Mouse (Mus musculus) cortical plate, adult 2 months (tissue): ENCODE measurements around the gene Allc. TPM values are rescaled to one million over a fixed set of nuclear protein-coding genes. Genes with fewer than 3 reads are reported as not detected.

Experiments used
- H3K27ac ChIP-seq: fragments of 200-500 bp; 2 replicates; pipeline ENCODE4 v1.5.1; 2012; ENCODE audit warnings: low read length, control low read depth, inconsistent platforms; ENCODE audit not compliant: insufficient read depth
- H3K4me1 ChIP-seq: fragments of 200-500 bp; 2 replicates; pipeline ENCODE4 v1.6.1; 2011; ENCODE audit warnings: low read length; ENCODE audit not compliant: control insufficient read depth, insufficient read depth
- H3K4me3 ChIP-seq: fragments of 200-500 bp; 2 replicates; pipeline ENCODE4 v1.5.1; 2011; ENCODE audit warnings: mild to moderate bottlenecking, low read length, control low read depth; ENCODE audit not compliant: insufficient read depth
- CTCF ChIP-seq: fragments of 200-500 bp; IDR thresholded peaks from 2 replicates; pipeline ENCODE4 v1.5.1; 2011; ENCODE audit warnings: mild to moderate bottlenecking, control low read depth, low read length; ENCODE audit not compliant: insufficient read depth; ENCODE audit errors: extremely low read depth
- POLR2A ChIP-seq: fragments of 200-500 bp; IDR thresholded peaks from 2 replicates; pipeline ENCODE4 v1.6.1; 2011; ENCODE audit warnings: mild to moderate bottlenecking, low read length, control low read depth; ENCODE audit not compliant: insufficient read depth; ENCODE audit errors: extremely low read depth
- polyA plus RNA-seq: library from polyadenylated mRNA; depleted of rRNA; stranded (reverse); fragments of >200 nt; gene quantifications from 2 replicates; pipeline ENCODE4 v1.2.3, GENCODE M21; 2012; rRNA removed

Gene Allc
- polyA plus RNA-seq: 0.46 and 0.66 TPM in 2 replicates

- Histone ChIP-seq H3K4me1 (no peaks in the 10 kb centered on the region), H3K27ac (no peak within 1 kb of the TSS), H3K4me3 (no peak within 1 kb of the TSS)
- TF ChIP-seq POLR2A (no peak), CTCF (no peak)
Observed at GRCm38 (mm10) chr12:28582423-28582822, at the start of gene Allc. Gene Allc, minus strand, starts transcription at chr12:28582523.

- Histone ChIP-seq H3K4me1 (no peaks in the 10 kb centered on the region), H3K27ac (no peak overlapping the region), H3K4me3 (no peak overlapping the region)
- TF ChIP-seq POLR2A (no peak), CTCF (no peak)
Observed at GRCm38 (mm10) chr12:28628436-28628835, 46.1 kb upstream of the Allc start.

- TF ChIP-seq POLR2A: no peak
- no peak for TF ChIP-seq CTCF
- H3K4me1 ChIP-seq: no peaks in the 10 kb centered on the region
- no peak overlapping the region for H3K27ac ChIP-seq
- no peak overlapping the region for H3K4me3 ChIP-seq
Observed at GRCm38 (mm10) chr12:28627092-28627491, 44.8 kb upstream of the Allc start.

- H3K4me3 ChIP-seq: no peak overlapping the region
- H3K4me1 ChIP-seq: no peaks in the 10 kb centered on the region
- H3K27ac ChIP-seq: no peak overlapping the region
- TF ChIP-seq CTCF (no peak), POLR2A (no peak)
Observed at GRCm38 (mm10) chr12:28625407-28625806, 43.1 kb upstream of the Allc start.

GRCm38 (mm10) chr12:28624251-28624650 lies 41.9 kb upstream of the Allc start:
- H3K4me3 ChIP-seq: no peak overlapping the region
- H3K27ac ChIP-seq: no peak overlapping the region
- TF ChIP-seq CTCF: no peak
- no peak for TF ChIP-seq POLR2A
- H3K4me1 ChIP-seq: no peaks in the 10 kb centered on the region

- no peak for TF ChIP-seq CTCF
- Histone ChIP-seq H3K4me3 (no peak within 1 kb of the TSS), H3K27ac (peak within 1 kb of the TSS; percentile 53; the same call in 1 of the 2 replicates), H3K4me1 (no peaks in the 10 kb centered on the region)
Observed at GRCm38 (mm10) chr12:28623195-28623594, 40.9 kb upstream of the Allc start, which contains the start of gene Colec11. Gene Colec11, minus strand, starts transcription at chr12:28623377.

- TF ChIP-seq CTCF (no peak), POLR2A (no peak)
- no peak overlapping the region for H3K4me3 ChIP-seq
- peak overlapping the region; percentile 53; the same call in 1 of the 2 replicates for H3K27ac ChIP-seq
- H3K4me1 ChIP-seq: no peaks in the 10 kb centered on the region
Observed at GRCm38 (mm10) chr12:28622641-28623040, 40.3 kb upstream of the Allc start.

- TF ChIP-seq POLR2A (no peak), CTCF (no peak)
- Histone ChIP-seq H3K27ac (no peak overlapping the region), H3K4me3 (no peak overlapping the region), H3K4me1 (no peaks in the 10 kb centered on the region)
Observed at GRCm38 (mm10) chr12:28622167-28622532, 39.8 kb upstream of the Allc start.

- Histone ChIP-seq H3K4me3 (no peak overlapping the region), H3K27ac (no peak overlapping the region), H3K4me1 (no peaks in the 10 kb centered on the region)
- TF ChIP-seq POLR2A: no peak
- no peak for TF ChIP-seq CTCF
Observed at GRCm38 (mm10) chr12:28621451-28622166, 39.3 kb upstream of the Allc start.

- H3K27ac ChIP-seq: no peak overlapping the region
- H3K4me3 ChIP-seq: no peak overlapping the region
- TF ChIP-seq CTCF: no peak
- no peak for TF ChIP-seq POLR2A
- H3K4me1 ChIP-seq: no peaks in the 10 kb centered on the region
Observed at GRCm38 (mm10) chr12:28617297-28617696, 35.0 kb upstream of the Allc start.

- H3K27ac ChIP-seq: no peak overlapping the region
- no peak overlapping the region for H3K4me3 ChIP-seq
- TF ChIP-seq CTCF (no peak), POLR2A (no peak)
- H3K4me1 ChIP-seq: no peaks in the 10 kb centered on the region
Observed at GRCm38 (mm10) chr12:28614401-28614800, 32.1 kb upstream of the Allc start.
